Mouse (Mus musculus) splenic B cell, adult 2 months (primary cell): ENCODE measurements around the gene Pla2g4e.
A peak's percentile ranks its signal among the peaks of the same experiment; 100 is the strongest.

Experiments used
- DNase-seq: peaks from one replicate; pipeline ENCODE4 v3.0.0-alpha.2; 2011; ENCODE audit warnings: low read depth, low spot score
- H3K27me3 ChIP-seq: 2 replicates; pipeline ENCODE4 v1.6.1; 2012; ENCODE audit warnings: mild to moderate bottlenecking, low read length, moderate library complexity, mixed read lengths; ENCODE audit not compliant: control insufficient read depth, poor library complexity, insufficient read depth, severe bottlenecking
- H3K36me3 ChIP-seq: 2 replicates; pipeline ENCODE4 v1.6.1; 2012; ENCODE audit warnings: mild to moderate bottlenecking, low read length, moderate library complexity, mixed read lengths; ENCODE audit not compliant: control insufficient read depth, poor library complexity, insufficient read depth, severe bottlenecking

The Pla2g4e gene

DNA sequence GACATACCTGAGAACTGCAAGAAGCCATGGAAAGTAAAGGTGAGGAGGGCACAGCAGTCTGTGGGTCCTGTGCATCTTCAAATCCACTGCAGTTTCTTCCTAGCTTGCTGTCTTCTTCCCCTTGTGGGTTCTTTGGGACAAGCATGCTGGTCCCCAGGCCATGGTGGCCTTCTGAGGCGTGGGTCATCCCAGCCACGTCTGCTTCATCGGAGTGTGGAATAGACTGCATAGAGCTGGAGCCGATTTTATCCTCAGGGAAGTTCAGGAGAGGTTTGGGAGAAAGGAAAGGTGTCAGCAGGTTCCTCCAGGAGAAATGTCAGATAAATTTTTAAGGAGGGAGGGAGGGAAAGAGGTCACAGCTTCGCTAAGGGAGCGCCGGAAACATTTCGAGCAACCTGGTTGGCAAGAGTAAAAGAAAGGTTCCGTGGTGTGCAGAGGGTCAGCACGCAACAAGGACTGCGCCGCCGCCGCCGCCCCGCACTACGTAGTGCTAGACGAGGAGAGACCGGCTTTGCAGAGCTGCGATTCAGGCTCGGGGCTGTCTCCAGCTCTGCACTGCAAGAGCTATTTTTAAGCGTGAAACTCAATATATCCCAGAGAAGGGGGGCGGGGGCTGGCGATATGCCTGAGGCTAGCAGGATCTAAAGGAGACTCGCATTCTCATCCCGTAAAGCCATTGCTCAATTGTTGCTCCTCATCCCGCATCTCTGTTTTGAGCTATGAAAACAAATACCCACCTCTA lies at the start of gene Pla2g4e:
TSS of gene Pla2g4e (minus strand) at position 657 of the 742 bp plus-strand sequence.
- H3K36me3 ChIP-seq: no peaks in the 10 kb centered on the region
- H3K27me3 ChIP-seq: no peaks in the 10 kb centered on the region
- no peak for DNase-seq

DNA sequence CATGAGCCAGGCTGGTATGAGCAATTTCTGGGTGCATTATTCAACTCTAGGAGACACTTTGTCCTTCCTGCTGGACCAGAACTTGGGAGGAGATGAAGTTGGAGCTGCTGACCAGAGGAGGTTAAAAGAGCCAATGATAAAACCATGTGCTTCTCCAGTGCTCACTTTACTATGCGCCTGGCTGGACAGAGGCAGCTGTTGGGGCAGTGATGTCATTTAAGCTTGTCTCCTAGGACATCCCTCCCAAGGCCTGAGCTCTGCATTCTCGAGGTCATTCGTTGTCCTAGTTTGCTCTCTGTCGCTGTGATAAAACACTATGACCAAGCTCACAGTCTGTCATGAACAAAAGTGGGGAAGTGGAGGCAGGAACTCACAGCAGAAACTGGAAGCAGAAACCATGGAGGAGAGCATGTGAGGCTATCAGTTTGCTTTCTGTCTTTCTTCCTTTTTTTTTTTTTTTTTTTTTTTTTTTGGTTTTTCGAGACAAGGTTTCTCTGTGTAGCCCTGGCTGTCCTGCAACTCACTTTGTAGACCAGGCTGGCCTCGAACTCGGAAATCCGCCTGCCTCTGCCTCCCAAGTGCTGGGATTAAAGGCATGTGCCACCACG lies 46.4 kb upstream of the Pla2g4e start:
- DNase-seq: no peak
- H3K27me3 ChIP-seq: no peaks in the 10 kb centered on the region
- H3K36me3 ChIP-seq: no peaks in the 10 kb centered on the region

DNA sequence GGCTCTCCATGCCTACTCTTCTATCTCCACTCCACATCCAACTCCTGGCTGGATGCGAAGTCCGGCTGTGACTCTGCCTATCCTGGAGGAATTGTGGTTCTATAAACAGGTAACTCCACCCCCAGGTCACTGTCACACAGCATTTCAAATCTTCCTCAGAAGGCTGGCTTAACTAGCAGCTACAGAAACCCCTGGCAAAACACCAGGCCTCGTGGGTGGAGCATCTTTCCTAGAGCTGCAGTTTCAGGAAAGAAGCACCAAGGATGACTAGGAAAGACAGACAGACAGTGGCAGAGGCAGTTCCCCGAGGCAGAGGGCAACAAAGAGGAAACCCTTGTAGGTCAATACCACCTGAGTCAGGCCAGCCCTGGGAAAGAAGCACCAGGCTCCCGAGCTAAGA lies 43.9 kb upstream of the Pla2g4e start, which contains the start of gene Pla2g4d:
TSS of gene Pla2g4d (minus strand) at position 203 of the 400 bp plus-strand sequence.
- DNase-seq: no peak
- H3K36me3 ChIP-seq: no peaks in the 10 kb centered on the region
- no peaks in the 10 kb centered on the region for H3K27me3 ChIP-seq

DNA sequence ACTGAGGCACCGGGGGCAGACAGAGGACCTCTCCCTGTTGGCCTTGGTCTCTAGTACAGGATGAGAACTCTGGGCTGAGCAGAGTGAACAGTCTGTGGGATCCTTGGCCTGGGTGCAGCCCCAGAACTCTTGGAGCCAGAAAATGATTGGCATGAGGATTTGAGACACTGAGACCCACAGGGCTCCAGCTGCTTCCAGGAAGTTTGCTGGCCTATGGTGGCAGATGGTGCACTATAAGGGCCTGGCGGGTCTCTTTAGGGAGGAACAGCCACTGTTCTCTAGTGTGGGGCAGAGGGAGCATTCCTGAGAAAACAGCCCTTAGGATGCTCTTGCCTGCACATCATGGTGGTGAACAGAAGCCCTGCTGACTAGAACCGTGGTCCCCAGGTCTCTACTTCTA lies 43.3 kb upstream of the Pla2g4e start:
- no peak for DNase-seq

DNA sequence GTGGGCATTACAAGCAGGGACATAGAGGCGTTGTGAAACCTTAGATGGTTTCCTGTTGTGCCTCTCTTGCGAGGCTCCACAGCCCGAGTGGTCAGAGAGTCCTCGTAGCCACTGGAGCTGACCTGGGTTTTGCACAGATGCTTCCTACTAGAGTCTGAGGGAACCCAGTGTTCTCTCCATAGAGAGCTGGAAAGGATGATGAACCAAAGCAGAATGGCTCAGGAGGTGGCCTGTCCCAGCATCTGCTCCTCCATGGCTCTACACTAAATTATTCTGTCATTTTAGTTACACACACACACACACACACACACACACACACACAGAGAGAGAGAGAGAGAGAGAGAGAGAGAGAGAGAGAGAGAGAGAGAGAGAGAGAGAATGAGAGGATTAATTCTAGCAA lies 40.5 kb upstream of the Pla2g4e start:
- Histone ChIP-seq H3K27me3 (no peaks in the 10 kb centered on the region), H3K36me3 (no peaks in the 10 kb centered on the region)
- no peak for DNase-seq

More for the DNA sequence above, 43.3 kb upstream of the Pla2g4e start:
- H3K27me3 ChIP-seq: no peaks in the 10 kb centered on the region
- no peaks in the 10 kb centered on the region for H3K36me3 ChIP-seq

DNA sequence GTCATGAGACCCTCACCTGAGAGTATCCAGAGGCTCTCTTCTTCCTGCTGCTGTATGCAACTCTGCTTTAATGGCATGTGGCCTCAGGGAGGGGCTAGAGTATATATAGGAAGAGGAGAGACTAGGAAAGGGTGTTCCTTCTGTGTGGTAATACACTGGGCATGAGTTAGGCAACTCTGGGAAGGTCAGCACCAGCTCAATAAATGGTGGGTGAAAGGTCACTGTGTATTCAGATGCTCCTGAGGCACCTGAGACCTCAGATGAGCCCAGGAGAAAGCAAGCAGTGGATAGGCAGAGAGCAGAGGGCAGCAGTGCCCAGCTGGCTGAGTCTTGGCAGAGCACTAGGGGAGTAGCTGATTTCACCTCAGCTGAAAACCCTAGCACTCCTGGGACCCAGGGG lies 39.6 kb upstream of the Pla2g4e start:
- Histone ChIP-seq H3K36me3 (no peaks in the 10 kb centered on the region), H3K27me3 (no peaks in the 10 kb centered on the region)
- no peak for DNase-seq

DNA sequence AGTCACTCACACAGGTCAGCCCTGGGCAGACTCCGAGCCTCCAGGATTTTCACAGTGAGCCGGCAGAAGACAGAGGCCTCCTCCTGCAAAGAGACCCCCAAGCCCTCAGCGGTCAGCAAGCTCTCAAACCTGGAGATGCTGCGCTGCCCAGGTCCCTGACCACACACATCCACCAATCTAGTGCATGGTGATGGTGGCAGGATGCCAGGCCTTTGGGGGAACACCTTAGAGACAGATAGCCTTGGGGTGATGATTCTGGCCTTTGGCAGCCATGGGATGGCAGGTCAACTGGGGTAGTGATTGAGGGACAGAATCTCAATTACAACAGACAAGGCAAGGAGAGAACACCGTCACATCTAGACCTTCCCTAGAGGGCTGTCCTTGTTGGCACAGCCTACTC lies 39.0 kb upstream of the Pla2g4e start:
- H3K27me3 ChIP-seq: no peaks in the 10 kb centered on the region
- no peak for DNase-seq
- no peaks in the 10 kb centered on the region for H3K36me3 ChIP-seq

DNA sequence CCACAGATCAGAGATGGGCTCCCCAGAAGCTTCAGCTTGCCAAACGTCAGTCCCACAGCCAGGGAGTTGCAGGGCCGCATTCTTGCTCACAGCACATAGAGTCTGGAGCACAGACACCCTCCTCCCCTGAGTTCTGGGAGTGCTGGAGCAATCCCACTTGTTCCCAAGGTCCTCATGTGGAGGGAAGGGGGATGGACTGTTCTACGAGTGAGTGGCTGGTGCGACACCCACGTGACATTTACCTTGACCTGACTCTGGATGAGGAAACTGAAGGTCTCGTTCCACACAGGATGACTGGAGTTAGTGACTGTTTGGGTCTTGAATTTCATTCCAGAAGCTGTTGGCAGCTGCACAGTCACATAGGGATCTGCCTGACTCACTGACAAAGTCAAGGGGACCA lies 38.4 kb upstream of the Pla2g4e start:
- no peaks in the 10 kb centered on the region for H3K36me3 ChIP-seq
- no peak for DNase-seq
- no peaks in the 10 kb centered on the region for H3K27me3 ChIP-seq

DNA sequence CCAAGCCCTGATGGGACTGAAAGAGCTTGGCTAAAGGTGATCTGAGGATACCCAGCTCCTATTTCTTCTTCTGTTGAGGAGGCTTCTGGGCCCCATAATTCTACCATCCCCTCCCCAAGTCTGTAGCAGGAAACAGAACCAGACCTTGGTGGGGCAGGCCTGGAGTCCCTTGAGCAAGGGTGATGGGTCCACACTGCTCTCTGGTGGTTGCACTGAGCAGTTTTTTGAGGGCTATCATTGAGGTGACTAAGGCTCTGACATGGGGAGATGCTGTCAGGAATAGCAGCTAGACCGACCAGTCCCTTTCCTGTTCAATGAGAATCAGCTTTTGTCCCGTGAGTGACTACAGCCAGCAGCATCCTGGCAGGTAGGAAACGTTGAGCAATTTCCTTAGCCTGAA lies 36.1 kb upstream of the Pla2g4e start:
- Histone ChIP-seq H3K36me3 (no peaks in the 10 kb centered on the region), H3K27me3 (no peaks in the 10 kb centered on the region; the same call in 1 of the 2 replicates)
- DNase-seq: no peak

DNA sequence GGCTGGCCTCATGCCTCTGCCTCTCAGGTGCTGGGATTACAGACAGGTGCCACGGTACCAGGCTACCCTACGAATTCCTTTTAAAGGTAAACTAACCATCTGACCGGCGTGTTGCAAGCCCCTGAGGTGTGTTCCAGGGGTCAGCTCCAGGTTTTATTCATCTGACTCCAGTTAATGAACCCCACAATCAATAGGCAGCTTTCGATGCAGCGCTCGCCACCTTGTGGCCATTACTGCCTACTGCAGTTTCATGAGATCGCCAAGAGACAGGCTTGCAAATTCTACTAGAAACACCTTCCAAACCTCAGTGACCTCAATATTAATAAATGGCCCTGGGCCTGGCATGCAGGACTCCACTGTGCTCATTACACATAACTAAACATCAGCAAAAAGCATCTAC lies 34.8 kb upstream of the Pla2g4e start:
- DNase-seq: peak; percentile 61

DNA sequence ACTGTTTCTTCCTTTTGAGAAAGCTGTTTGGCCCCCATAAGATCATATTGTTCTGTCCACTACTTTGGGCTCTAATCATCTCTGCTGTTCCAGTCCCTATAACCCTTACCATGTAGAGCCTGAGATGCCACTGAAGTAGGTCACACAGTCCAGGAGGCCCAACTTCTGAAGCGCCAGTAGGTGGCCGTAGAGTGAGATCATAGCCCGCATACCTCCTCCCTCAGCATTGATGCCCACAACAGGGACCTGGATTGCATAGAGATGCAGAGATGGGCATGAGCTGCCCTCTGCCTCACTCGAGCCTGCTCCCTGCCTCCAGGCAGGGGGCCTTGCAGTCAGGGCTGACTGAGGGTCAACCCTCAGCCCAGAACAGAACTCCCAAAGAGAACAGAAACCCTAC lies 31.8 kb upstream of the Pla2g4e start:
- DNase-seq: no peak
- no peaks in the 10 kb centered on the region for H3K36me3 ChIP-seq
- H3K27me3 ChIP-seq: no peaks in the 10 kb centered on the region; the same call in 1 of the 2 replicates

More for the DNA sequence above, 34.8 kb upstream of the Pla2g4e start:
- no peaks in the 10 kb centered on the region for H3K36me3 ChIP-seq
- no peaks in the 10 kb centered on the region; the same call in 1 of the 2 replicates for H3K27me3 ChIP-seq

DNA sequence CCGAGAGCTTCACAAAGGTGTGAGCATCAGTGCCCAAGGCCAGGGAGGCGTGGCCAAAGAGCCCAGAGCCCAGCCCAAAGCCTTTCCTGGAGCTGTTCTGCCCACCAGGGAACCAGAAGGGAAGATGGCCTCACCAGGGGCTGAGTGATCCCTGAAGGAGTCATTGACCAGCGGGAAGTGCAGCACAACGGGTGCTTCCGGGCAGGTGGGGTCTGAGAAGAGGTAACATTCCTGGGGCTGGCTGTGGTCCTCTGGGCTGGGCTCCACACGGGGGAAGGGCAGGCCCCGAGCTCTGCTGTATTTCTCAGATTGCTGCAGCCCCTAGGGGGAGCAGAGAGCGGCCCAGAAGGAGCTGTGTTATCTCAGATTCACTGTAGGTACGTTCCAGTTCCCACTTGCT lies 23.5 kb upstream of the Pla2g4e start:
- H3K27me3 ChIP-seq: no peaks in the 10 kb centered on the region
- no peak for DNase-seq
- H3K36me3 ChIP-seq: no peaks in the 10 kb centered on the region

DNA sequence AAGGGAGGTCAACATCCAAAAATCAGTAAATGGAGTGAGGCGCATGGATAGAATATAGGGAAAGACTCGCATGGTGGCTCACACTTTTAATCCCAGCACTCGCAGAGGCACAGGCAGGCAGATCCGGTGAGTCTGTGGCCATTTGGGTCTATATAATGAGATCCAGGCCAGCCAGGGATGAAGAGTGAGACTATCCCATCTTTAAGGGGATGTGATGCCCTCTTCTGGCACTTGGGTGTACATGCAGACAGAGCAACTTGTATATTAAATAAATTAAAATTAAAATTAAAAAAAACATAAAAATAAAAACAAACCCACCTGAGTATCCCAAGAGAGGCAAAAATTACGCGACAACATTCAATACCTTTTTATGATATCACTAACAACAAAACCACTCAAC lies 20.4 kb upstream of the Pla2g4e start:
- no peaks in the 10 kb centered on the region for H3K27me3 ChIP-seq
- H3K36me3 ChIP-seq: no peaks in the 10 kb centered on the region
- no peak for DNase-seq

DNA sequence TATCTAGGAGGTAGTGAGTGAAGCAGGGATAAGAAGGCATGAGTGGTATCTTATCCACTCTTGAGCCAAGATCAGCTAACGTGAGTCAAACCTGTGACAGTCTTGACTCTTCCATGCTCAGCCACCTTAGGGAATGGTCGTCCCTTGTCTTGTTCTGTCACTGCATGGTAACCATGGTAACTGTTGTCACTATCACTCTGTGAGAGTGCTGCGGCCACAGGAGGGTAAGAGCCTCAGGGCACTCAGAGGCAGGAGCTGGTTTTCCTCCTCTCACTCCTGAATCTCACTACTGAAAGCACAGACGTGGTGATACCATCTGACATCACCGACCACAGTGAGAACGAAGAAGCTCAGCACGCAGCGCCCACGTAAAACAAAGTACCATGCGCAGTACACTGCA lies 19.7 kb upstream of the Pla2g4e start:
- H3K36me3 ChIP-seq: no peaks in the 10 kb centered on the region
- no peaks in the 10 kb centered on the region for H3K27me3 ChIP-seq
- no peak for DNase-seq

DNA sequence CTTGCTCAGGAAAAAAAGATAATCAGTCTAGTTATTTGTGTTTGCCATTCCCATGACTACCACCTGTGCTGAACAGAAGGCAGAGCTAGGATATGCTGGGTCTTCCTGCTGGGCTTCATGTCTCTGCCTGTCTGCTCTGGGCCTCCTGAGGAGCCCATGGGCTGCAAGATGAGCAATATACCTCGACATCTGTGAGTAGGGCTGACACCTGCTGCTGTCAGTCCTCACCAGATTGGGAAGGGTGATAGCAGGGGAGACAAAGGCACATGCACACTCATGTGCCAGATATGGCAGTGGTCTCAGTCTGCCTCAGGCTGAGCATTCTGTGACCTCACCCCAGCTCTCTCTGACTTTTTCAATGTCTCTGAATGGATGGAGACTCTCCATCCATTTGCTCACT lies 17.7 kb upstream of the Pla2g4e start:
- Histone ChIP-seq H3K27me3 (no peaks in the 10 kb centered on the region), H3K36me3 (no peaks in the 10 kb centered on the region)
- DNase-seq: no peak
